Mouse (Mus musculus) midbrain, embryonic 10.5 days (tissue): Measurements from ENCODE around the gene Dph1. TPM values are rescaled to one million over a fixed set of nuclear protein-coding genes. Genes with fewer than 3 reads are reported as not detected.

Experiments used
- DNase-seq: peaks from one replicate; pipeline ENCODE4 v3.0.0-alpha.2; 2017; ENCODE audit warnings: low spot score
- H3K27ac ChIP-seq: fragments of 300-500 bp; sonication (generic); replicated peaks from 2 replicates; pipeline ENCODE4 v1.5.1; 2016; ENCODE audit warnings: mild to moderate bottlenecking
- H3K27me3 ChIP-seq: fragments of 300-500 bp; sonication (generic); 2 replicates; pipeline ENCODE4 v1.6.1; 2016; ENCODE audit warnings: low read depth, mild to moderate bottlenecking; ENCODE audit not compliant: poor library complexity, severe bottlenecking
- H3K36me3 ChIP-seq: fragments of 300-500 bp; sonication (generic); 2 replicates; pipeline ENCODE4 v1.6.1; 2016; ENCODE audit warnings: mild to moderate bottlenecking, moderate library complexity
- H3K4me1 ChIP-seq: fragments of 300-500 bp; sonication (generic); 2 replicates; pipeline ENCODE4 v1.6.1; 2016
- H3K4me3 ChIP-seq: fragments of 300-500 bp; sonication (generic); 2 replicates; pipeline ENCODE4 v1.5.1; 2016; ENCODE audit warnings: mild to moderate bottlenecking, moderate library complexity
- H3K9me3 ChIP-seq: fragments of 300-500 bp; sonication (generic); replicated peaks from 2 replicates; pipeline ENCODE4 v1.6.1; 2016; ENCODE audit warnings: mild to moderate bottlenecking
- WGBS: fragments of 180-500 bp; shearing (Covaris S2); methylation state at CpG from one replicate; pipeline ENCODE4 v1.1.7; 2016; 5-methylcytosine and 5-hydroxymethylcytosine counted together
- polyA plus RNA-seq: library from polyadenylated mRNA; unstranded; fragments of >200 nt; fragmentation: Nextera tagmentation; extraction: Ambion mirVana; gene quantifications from 2 replicates; pipeline ENCODE4 v1.2.1, GENCODE M21; 2016

Gene Dph1
- polyA plus RNA-seq, result 25.4 and 27.3 TPM in 2 replicates

DNA sequence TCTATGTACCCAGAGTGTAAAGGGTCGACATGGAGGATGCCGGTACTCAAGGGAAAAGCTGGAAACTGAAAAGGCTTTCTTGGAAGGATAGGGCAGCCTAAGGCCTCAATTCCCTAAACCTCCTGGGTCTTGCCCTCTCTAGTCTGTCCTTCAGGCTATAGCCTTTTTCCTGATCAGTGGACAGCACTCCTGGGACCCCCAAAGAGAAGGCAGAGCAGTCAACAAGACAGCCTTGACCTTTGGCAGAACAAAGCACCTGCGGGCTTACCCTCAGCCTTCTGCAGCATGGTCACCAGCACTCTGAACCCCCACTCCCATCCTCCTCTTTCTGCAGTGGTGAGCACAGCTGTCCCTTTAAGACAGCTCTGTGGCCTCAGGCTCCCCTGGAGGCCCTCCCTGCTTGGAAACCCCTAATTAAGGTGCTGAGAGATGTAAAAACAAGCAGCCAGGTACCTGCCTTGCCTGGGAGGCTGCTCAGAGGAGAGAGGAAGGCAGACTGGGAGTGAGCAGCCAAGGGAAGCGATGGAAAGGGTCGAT is at the start of gene Dph1:
Gene Dph1, minus strand, starts transcription at position 337 of the 537 bp plus-strand sequence.
- Histone ChIP-seq H3K36me3 (no peaks in the 10 kb centered on the region), H3K9me3 (no peaks in the 10 kb centered on the region), H3K4me3 (peak within 1 kb of the TSS; percentile 80), H3K4me1 (peaks cover 63% of the 10 kb centered on the region), H3K27me3 (peaks cover 54% of the 10 kb centered on the region), H3K27ac (peak within 1 kb of the TSS; percentile 78)
- no peak for DNase-seq
- WGBS, result 43% methylated on average over 5 of the region's 5 CpGs

DNA sequence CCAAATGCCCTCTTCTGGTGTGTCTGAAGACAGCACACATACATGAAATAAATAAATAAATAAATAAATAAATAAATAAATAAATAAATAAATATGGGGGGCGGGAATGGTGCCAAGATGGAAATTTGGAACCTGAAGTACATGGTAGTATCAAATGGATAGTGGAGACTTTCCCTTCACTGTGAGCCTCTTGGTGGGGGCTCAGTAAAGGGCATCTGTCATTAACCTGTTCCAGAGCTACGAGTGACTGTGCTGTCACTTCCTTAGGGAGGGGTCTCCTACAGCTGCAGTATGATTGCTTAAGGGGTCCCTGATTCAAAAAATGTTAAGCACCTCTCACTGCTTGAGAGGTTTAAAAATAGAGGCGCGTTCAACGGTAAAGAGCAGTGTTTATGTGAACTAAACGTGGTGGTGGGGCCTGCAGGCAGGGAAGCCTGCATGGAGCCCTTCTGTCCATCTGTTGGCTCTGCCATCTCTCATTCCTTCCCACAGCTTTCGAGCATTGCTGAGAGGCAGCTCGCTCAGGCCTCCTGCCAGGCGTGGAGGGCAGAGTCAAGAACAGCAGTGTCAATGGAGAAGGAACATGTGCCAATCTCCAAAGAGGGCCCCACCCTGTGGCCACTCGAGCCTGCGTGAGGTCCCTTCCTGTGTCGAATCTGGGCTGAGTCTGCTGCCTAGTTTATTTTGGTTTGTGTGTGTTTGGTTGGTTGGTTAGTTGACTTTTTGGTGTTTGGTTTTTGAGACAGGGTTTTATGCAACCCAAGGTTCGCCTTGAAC is 49.3 kb upstream of the Dph1 start:
- H3K9me3 ChIP-seq, result no peaks in the 10 kb centered on the region
- WGBS, result 84% methylated on average over 13 of the region's 13 CpGs
- H3K36me3 ChIP-seq, result no peaks in the 10 kb centered on the region
- peaks cover 12% of the 10 kb centered on the region for H3K27me3 ChIP-seq
- no peak for DNase-seq
- H3K4me3 ChIP-seq, result no peak overlapping the region
- peaks cover 19% of the 10 kb centered on the region for H3K4me1 ChIP-seq
- H3K27ac ChIP-seq, result no peak overlapping the region

DNA sequence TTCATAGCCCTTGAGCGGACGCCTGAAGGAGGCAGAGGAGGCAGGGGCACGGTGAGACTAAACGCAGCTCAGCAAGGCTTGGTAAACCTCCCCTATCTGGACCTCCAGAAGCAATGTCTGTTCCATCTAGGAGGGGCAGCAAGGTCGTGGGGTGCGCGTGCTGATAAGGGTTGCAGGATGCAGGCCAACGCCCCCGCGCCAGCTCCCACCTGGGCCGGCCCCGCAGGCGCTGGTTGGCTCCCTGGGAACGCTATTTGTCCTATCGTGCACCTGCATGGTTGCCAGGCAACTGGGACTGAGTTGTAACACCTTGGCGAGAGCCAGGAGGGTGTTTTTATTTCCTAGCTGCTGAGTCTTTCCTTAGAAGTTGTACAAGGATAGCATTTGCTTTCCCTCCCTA is 43.7 kb upstream of the Dph1 start:
- H3K27me3 ChIP-seq, result peaks cover 46% of the 10 kb centered on the region
- H3K9me3 ChIP-seq, result no peaks in the 10 kb centered on the region
- H3K27ac ChIP-seq, result no peak overlapping the region
- peaks cover 21% of the 10 kb centered on the region for H3K4me1 ChIP-seq
- 13% methylated on average over 16 of the region's 16 CpGs for WGBS
- H3K4me3 ChIP-seq, result no peak overlapping the region
- no peaks in the 10 kb centered on the region for H3K36me3 ChIP-seq
- DNase-seq, result no peak

DNA sequence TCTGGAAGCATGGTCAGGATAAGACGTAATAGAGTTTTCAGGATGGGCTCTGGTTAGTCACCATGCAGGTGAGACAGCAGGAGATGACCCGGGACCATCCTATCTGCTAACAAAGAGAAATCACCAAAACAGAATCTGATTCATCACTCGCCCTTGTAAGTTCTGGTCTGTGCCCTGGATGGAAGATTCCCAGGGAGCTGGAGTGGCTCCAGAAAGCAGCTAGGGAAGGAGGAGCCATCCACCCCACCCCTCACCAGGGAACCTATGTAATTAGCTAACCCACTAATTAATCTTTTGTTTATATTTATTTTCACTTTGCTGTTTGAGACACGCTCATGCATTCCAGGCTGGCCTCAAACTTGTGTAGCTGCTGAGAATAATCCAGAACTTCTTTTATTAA is 41.4 kb upstream of the Dph1 start:
- no peak overlapping the region for H3K27ac ChIP-seq
- no peak for DNase-seq
- WGBS, result 78% methylated on average over 4 of the region's 4 CpGs
- peaks cover 23% of the 10 kb centered on the region for H3K4me1 ChIP-seq
- no peaks in the 10 kb centered on the region for H3K9me3 ChIP-seq
- peaks cover 46% of the 10 kb centered on the region for H3K27me3 ChIP-seq
- H3K36me3 ChIP-seq, result no peaks in the 10 kb centered on the region
- no peak overlapping the region for H3K4me3 ChIP-seq

DNA sequence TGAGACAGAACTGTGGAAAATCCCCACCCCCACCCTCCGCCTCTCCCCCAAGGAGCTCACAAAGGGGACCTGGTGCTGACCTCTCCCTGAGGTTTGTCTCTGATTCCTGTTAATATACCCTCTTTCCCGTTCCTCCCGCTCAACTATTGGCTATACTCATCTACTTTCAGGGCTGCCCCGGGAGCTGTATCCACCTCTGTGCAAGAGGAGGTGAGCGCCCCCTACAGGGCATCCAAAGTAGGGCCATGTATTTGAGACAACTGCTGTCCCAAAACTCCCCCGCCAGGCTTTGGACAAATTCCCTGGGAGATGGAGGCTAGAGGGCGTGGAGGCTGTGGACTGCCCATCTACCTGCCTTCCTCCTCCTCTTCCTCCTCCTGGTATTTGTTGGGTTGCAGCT is 40.7 kb upstream of the Dph1 start:
- H3K9me3 ChIP-seq, result no peaks in the 10 kb centered on the region
- 9% methylated on average over 7 of the region's 7 CpGs for WGBS
- no peaks in the 10 kb centered on the region for H3K36me3 ChIP-seq
- H3K4me1 ChIP-seq, result peaks cover 18% of the 10 kb centered on the region
- no peak overlapping the region for H3K4me3 ChIP-seq
- DNase-seq, result peak; percentile 83
- H3K27me3 ChIP-seq, result peaks cover 46% of the 10 kb centered on the region
- no peak overlapping the region; the same call in 1 of the 2 replicates for H3K27ac ChIP-seq

DNA sequence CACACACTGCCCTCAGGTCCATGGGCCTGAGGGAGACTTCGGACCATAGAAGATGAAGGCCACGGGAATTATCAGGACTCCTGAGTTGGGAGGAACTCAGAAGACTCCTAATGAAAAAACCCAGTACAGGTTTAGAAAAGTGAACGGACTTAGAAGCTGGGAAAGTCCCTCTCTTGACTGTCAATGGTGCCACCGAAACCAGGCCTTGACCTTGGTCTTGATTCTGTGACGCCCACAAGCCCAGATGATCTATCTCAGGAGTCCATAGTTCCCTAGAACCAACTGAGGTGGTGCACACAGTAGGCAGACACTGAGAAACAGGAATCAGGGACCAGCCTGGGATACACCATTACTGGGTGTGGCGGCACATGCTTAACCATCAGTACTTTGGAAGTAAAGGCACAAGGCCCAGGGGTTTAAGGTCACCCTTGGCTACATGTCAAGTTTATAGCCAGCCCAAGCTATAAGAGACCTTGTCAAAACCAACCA is 39.3 kb upstream of the Dph1 start:
- no peak overlapping the region for H3K27ac ChIP-seq
- no peak for DNase-seq
- no peak overlapping the region for H3K4me3 ChIP-seq
- H3K36me3 ChIP-seq, result no peaks in the 10 kb centered on the region
- peaks cover 18% of the 10 kb centered on the region for H3K4me1 ChIP-seq
- WGBS, result 94% methylated on average over 6 of the region's 6 CpGs
- H3K9me3 ChIP-seq, result no peaks in the 10 kb centered on the region
- H3K27me3 ChIP-seq, result peaks cover 34% of the 10 kb centered on the region

DNA sequence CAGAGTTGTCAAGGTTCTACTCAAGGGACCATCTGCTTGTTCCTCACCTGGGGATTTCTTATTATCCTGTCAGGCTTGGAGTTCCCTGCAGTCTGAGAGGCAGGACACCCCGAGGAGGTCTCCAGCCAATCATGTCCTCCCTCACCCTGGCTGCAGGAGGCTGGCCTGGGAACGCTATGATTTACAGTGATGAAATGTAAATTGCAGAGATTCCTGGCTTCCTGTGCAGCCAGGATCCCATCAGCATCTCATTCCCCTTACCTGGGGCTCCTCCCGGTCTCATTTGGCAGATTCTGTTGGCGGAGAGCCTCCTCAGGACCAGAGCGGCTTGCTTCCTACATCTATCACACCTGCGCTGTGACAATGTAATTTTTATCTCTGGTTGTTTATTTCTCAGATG is 38.2 kb upstream of the Dph1 start:
- H3K27me3 ChIP-seq, result peaks cover 24% of the 10 kb centered on the region
- no peaks in the 10 kb centered on the region for H3K9me3 ChIP-seq
- DNase-seq, result no peak
- no peaks in the 10 kb centered on the region for H3K36me3 ChIP-seq
- 89% methylated on average over 6 of the region's 6 CpGs for WGBS
- H3K4me3 ChIP-seq, result no peak overlapping the region
- peaks cover 10% of the 10 kb centered on the region for H3K4me1 ChIP-seq
- no peak overlapping the region for H3K27ac ChIP-seq

DNA sequence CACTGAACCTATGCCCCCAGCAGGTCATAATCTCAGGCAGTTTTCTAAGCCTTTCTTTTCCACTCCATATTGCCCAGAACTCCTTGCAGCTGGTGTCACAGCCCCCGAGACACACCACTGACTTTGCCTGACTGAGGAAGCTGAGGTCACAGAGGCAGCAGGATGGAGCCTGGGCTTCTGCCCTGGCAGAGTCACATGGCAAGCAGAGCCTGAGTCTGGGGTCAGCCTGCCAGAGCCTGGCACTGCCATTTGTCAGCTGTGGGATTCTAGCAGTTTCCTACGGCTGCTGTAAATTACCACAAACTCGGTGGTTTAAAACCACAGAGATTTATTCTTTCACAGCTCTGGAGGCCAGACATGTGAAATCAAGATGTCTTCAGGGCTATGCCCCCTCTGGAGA is 36.6 kb upstream of the Dph1 start:
- no peak overlapping the region for H3K27ac ChIP-seq
- no peak for DNase-seq
- peaks cover 10% of the 10 kb centered on the region for H3K4me1 ChIP-seq
- WGBS, result 69% methylated on average over 3 of the region's 3 CpGs
- no peaks in the 10 kb centered on the region for H3K9me3 ChIP-seq
- no peak overlapping the region for H3K4me3 ChIP-seq
- H3K27me3 ChIP-seq, result peaks cover 8% of the 10 kb centered on the region
- H3K36me3 ChIP-seq, result no peaks in the 10 kb centered on the region

DNA sequence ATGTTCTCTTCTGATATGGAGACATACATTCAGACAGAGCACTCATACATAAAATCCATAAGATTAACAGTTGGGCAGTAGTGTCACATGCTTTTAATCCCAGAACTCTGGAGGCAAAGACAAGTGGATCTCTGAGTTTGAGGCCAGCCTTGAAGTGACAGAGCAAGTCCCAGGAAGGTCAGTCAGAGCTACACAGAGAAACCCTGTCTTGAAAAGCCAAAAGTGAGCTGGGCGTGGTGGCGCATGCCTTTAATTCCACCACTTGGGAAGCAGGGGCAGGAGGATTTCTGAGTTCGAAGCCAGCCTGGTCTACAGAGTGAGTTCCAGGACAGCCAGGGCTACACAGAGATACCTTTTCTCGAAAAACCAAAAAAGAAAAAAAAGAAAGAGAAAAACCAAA is 33.8 kb upstream of the Dph1 start:
- WGBS, result 90% methylated on average over 4 of the region's 4 CpGs
- no peaks in the 10 kb centered on the region for H3K9me3 ChIP-seq
- H3K27me3 ChIP-seq, result no peaks in the 10 kb centered on the region
- H3K27ac ChIP-seq, result no peak overlapping the region
- H3K4me1 ChIP-seq, result peaks cover 18% of the 10 kb centered on the region
- no peak overlapping the region for H3K4me3 ChIP-seq
- no peaks in the 10 kb centered on the region for H3K36me3 ChIP-seq
- no peak for DNase-seq

DNA sequence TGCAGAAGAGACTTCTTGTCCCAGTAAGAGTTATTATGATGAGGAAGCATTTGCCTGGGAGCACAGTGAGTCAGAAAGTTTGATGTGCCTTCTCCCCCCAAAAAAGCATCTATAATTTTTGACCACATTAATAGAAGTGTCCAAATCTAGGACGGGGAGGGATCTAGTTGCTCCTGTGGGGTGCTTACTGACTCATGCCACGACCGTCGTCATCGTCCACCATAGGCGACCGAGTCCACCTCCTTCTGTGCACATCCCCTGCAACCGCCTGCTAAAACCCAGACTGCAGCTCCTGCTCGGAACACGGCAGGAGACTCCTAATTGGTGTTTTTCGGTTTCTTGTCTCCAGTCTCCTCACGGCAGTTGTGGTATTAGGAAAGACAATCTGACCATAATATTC is 33.0 kb upstream of the Dph1 start:
- H3K4me3 ChIP-seq, result no peak overlapping the region
- no peaks in the 10 kb centered on the region for H3K9me3 ChIP-seq
- H3K36me3 ChIP-seq, result no peaks in the 10 kb centered on the region
- no peak overlapping the region for H3K27ac ChIP-seq
- no peak for DNase-seq
- H3K27me3 ChIP-seq, result no peaks in the 10 kb centered on the region
- 84% methylated on average over 12 of the region's 12 CpGs for WGBS
- peaks cover 19% of the 10 kb centered on the region for H3K4me1 ChIP-seq

DNA sequence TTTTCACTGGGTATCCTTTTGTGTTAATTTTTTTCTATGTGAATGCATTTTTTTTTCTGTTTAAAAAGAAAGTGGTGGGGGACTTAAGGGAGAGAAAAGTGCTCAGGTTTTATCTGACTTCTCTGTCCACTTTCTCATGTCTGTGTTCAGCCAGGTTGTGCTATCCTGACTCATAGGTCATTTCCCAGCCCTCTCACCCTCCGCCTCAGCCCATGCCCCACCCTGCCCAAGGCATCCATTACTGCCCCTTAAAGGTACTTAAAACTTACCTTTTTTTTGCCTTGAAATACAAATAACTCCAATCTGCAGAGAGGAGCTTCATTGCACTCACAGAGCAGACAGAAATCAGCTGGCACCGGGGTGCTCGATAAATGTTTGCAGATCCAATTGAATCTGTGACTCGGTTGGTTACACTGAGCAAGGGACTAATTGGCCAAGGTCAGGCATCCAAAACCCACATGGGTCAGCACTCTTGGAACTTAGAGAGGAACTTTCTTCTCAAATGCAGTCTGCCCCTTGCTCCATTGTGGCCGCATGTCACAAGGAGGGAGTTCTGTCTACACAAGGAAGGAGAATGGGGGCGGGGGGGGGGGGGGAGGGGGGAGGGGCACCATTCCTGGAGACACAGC is 29.6 kb upstream of the Dph1 start:
- H3K27ac ChIP-seq, result no peak overlapping the region; the same call in 1 of the 2 replicates
- H3K27me3 ChIP-seq, result peaks cover 8% of the 10 kb centered on the region
- no peak overlapping the region for H3K4me3 ChIP-seq
- peaks cover 30% of the 10 kb centered on the region for H3K4me1 ChIP-seq
- 39% methylated on average over 6 of the region's 6 CpGs for WGBS
- H3K9me3 ChIP-seq, result no peaks in the 10 kb centered on the region
- no peak for DNase-seq
- no peaks in the 10 kb centered on the region for H3K36me3 ChIP-seq

DNA sequence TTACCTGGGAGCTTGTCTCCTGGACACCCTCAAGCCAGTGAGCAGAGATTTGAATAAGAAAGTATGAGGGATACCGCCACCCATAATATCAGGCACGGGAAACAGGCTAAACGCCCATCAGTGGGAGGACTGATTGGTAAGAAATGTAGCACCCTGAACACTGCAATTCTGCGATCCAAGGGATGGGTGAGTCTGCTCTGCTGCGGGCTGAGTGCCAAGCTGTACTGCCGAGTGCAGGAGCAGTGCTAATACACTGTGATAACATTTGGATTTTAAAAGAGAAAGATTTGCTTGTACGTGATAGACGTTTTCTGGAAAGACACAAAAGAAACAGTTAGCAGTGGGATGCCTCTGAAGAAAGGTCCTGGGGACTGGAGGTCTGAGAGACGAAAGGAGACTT is 29.1 kb upstream of the Dph1 start:
- WGBS, result 57% methylated on average over 9 of the region's 9 CpGs
- peaks cover 35% of the 10 kb centered on the region for H3K4me1 ChIP-seq
- no peaks in the 10 kb centered on the region for H3K36me3 ChIP-seq
- H3K27ac ChIP-seq, result no peak overlapping the region
- no peak for DNase-seq
- H3K4me3 ChIP-seq, result no peak overlapping the region
- H3K27me3 ChIP-seq, result peaks cover 12% of the 10 kb centered on the region
- no peaks in the 10 kb centered on the region for H3K9me3 ChIP-seq
